Mouse (Mus musculus): ENCODE measurements around the gene Ttc36. TPM values are rescaled to one million over a fixed set of nuclear protein-coding genes. Genes with fewer than 3 reads are reported as not detected.

Gene Ttc36
- 2.0 and 5.7 TPM in 2 replicates for polyA plus RNA-seq (2012; rRNA removed)

GRCm38 (mm10) chr9:44802808-44803450 lies at the start of gene Ttc36:
TSS of gene Ttc36 (minus strand) at chr9:44803072.

GRCm38 (mm10) chr9:44799102-44799957 lies 3.5 kb downstream of the Ttc36 start, which contains the start of gene Tmem25:
TSS of gene Tmem25 (minus strand) at chr9:44799307.

GRCm38 (mm10) chr9:44767101-44768028 lies 35.5 kb downstream of the Ttc36 start, which contains the start of the genes Arcn1 and Ift46:
TSS of gene Arcn1 (minus strand) at chr9:44767845.
TSS of gene Ift46 (plus strand) at chr9:44767908.

Other genes starting within 250 kb of the Ttc36 start
- 0.13 and 0.69 TPM in 2 replicates for gene Cxcr5, start 241.2 kb downstream of the Ttc36 start, polyA plus RNA-seq (2012; rRNA removed)
- 18.5 and 18.9 TPM in 2 replicates for gene Ddx6, start 198.2 kb downstream of the Ttc36 start, polyA plus RNA-seq (2012; rRNA removed)
- 0.10 TPM in 1 of 2 replicates, not detected in the other for gene Treh, start 129.8 kb downstream of the Ttc36 start, polyA plus RNA-seq (2012; rRNA removed)
- 119 and 125 TPM in 2 replicates for gene Phldb1, start 67.9 kb downstream of the Ttc36 start, polyA plus RNA-seq (2012; rRNA removed)
- gene Arcn1, start 35.2 kb downstream of the Ttc36 start, polyA plus RNA-seq (2012; rRNA removed), result 35.5 and 42.2 TPM in 2 replicates
- 44.1 and 45.7 TPM in 2 replicates for gene Ift46, start 35.2 kb downstream of the Ttc36 start, polyA plus RNA-seq (2012; rRNA removed)
- gene Tmem25, start 3.8 kb downstream of the Ttc36 start, polyA plus RNA-seq (2012; rRNA removed), result 24.6 and 28.1 TPM in 2 replicates
- gene Kmt2a, start 78.2 kb upstream of the Ttc36 start, polyA plus RNA-seq (2012; rRNA removed), result 16.8 and 25.8 TPM in 2 replicates
- 73.7 and 74.6 TPM in 2 replicates for gene Atp5l, start 117.7 kb upstream of the Ttc36 start, polyA plus RNA-seq (2012; rRNA removed)
- 5.5 and 8.3 TPM in 2 replicates for gene Ube4a, start 162.5 kb upstream of the Ttc36 start, polyA plus RNA-seq (2012; rRNA removed)
- 0.16 and 0.18 TPM in 2 replicates for gene Cd3g, start 177.4 kb upstream of the Ttc36 start, polyA plus RNA-seq (2012; rRNA removed)
- gene Cd3d, start 178.7 kb upstream of the Ttc36 start, polyA plus RNA-seq (2012; rRNA removed), result 0.24 TPM in 2 replicates
- gene Cd3e, start 206.6 kb upstream of the Ttc36 start, polyA plus RNA-seq (2012; rRNA removed), result 0.26 and 0.58 TPM in 2 replicates
- 2.3 and 2.8 TPM in 2 replicates for gene Mpzl2, start 236.7 kb upstream of the Ttc36 start, polyA plus RNA-seq (2012; rRNA removed)

Data from ovary, adult 2 months (tissue).